Mouse (Mus musculus) cerebellum, adult 2 months (tissue): ENCODE measurements around the gene Rybp.

Experiments used
- CTCF ChIP-seq: fragments of 200-500 bp; IDR thresholded peaks from 2 replicates; pipeline ENCODE4 v1.5.1; 2011; ENCODE audit warnings: low read depth, mild to moderate bottlenecking, control low read depth, low read length, moderate library complexity, borderline replicate concordance; ENCODE audit not compliant: insufficient read depth
- POLR2A ChIP-seq: fragments of 200-500 bp; IDR thresholded peaks from 2 replicates; pipeline ENCODE4 v1.6.1; 2011; ENCODE audit warnings: low read length, control low read depth, borderline replicate concordance; ENCODE audit not compliant: insufficient read depth

DNA sequence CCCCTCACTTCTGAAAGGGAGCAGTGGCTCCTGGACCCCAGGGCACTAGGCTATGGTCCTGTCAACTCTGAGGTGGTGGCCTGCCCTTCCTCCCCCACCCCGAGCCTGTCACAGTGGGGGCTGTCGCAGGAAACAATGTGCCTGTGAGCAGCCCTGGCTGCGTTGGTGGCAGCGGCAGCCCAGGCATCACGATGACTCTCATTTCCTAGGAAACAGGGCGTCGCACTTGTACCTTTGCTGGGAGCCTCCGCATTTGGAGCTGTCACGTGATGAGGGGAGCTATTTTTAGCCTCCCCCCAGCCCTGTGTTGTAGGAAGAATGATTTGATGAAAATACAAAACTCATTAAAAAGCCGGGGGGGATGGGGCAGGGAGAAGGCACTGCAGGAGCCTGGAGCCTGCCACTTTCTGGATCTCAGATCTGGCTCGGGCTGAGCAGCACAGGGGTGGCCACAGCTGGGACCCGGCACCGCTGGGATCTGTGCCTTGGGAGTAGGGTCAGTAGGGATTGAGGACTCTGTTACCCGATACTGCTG is 80.5 kb downstream of the Rybp start:
- TF ChIP-seq CTCF (no peak), POLR2A (no peak)
